Mouse (Mus musculus): ENCODE measurements around the gene Ism1.

GRCm38 (mm10) chr2:139649518-139649917, 28.5 kb upstream of the Ism1 start:
- TF ChIP-seq MAX (IDR thresholded peaks at IDR 0.05) (no peak), CTCF (IDR thresholded peaks at IDR 0.05; ENCODE audit: control insufficient read depth, insufficient read depth, insufficient read length) (no peak)

Data from C2C12 (cell line).